Mouse (Mus musculus): ENCODE data around the gene Gamt.
"Not testable (repeated sequence)": the region's sequence is repeated elsewhere in the genome, so short reads cannot be mapped to it uniquely, and the experiment has no call there.

DNA sequence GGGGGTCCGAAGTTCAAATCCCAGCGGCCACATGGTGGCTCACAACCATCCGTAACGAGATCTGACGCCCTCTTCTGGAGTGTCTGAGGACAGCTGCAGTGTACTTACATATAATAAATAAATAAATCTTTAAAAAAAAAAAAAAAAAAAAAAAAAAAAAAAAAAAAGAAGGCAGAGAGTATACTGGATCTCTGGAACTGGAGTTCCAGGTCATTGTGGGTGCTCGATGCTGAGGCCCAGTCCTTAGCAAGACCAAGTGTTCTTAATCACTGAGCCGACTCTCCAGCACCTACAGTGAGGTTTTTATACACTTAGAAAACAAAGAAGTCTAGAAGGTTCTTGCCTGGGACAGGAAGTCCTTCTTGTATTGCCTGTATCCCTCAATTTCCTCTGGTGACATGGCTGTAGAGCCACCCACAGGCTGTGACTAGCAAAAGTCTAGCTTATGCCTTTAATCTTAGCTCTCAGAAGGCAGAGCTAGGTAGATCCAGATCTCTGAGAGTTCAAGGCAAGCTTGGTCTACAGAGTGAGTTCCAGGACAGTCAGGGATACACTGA, 49.2 kb downstream of the Gamt start:
- not testable (repeated sequence) for TF ChIP-seq CTCF (IDR thresholded peaks at IDR 0.05; ENCODE audit: extremely low read depth, insufficient read depth, insufficient read length, insufficient replicate concordance); POLR2A (IDR thresholded peaks at IDR 0.05; ENCODE audit: low read depth, low read length)

All from spleen, adult 2 months (tissue).